Comparison of ENCODE assay signal across 9 mouse cellular contexts in the genomic region with DNA sequence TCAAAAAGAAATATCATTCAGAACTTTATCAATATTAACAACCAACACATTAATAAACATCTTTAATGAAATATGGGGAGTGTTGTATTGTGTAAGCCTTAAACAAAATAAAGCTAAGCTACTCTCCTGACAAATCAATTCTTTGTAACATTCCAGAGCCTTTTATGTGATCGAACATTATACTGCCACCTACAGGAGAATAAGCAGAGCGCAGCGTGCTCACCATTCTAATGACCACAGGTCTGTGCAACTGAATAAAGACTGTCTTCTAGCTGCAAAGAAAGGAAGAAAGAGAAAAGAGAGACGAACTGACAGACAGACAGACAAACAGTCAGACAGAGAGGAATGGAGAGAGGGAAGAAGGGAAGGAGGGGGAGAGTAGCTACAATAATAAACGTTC. TPM values are rescaled to one million over a fixed set of nuclear protein-coding genes. Genes with fewer than 3 reads are reported as not detected.
DNase-seq lines count a peak whose midpoint lies in the region; ATAC-seq and TF ChIP-seq lines count a peak whose summit lies in the region.
"Had no signal": no experiment of that assay in that cellular context is flagged by ENCODE, and none has a peak within 500 bp of the region (broad histone marks: within the 10 kb centered on the region; RNA-seq: fewer than 3 reads in every experiment).

No protein-coding gene starts in this region.

- DNase-seq in left cerebral cortex, adult 18-20 months (ENCODE audit: low spot score in 2 of 2) = peak; percentile 6 to 22
- no peak for DNase-seq in left cerebral cortex, adult 8-10 months (ENCODE audit: low spot score in 2 of 2)
- peak; percentile 62 for DNase-seq in ES-E14 (ENCODE audit: low read depth, low spot score)
- DNase-seq in adrenal gland, postnatal 25 days = peak; percentile 5
- peak; percentile 37 to 60 for DNase-seq in left cerebral cortex, postnatal 14 days (ENCODE audit: low spot score in 2 of 2)
- DNase-seq in natural killer cell, adult 2 months (ENCODE audit: low spot score in 2 of 2) = no peak

- peak; percentile 92 to 93 for ATAC-seq in hematopoietic stem cell, adult 5-6 weeks (replicated peaks in 1 of 2; ENCODE audit: insufficient read depth in 1 of 2, low FRiP score in 2 of 2, low TSS enrichment in 1 of 2, low read depth in 1 of 2, poor library complexity in 2 of 2, severe bottlenecking in 2 of 2)
- ATAC-seq in neural tube, embryonic 15.5 days (ENCODE audit: low FRiP score) = peak; percentile 59; the same call in 1 of the 2 replicates

- no peaks in the 10 kb centered on the region for H3K4me1 ChIP-seq in ES-E14 (ENCODE audit: control insufficient read depth in 2 of 2, insufficient read depth in 2 of 2, low read length in 2 of 2, poor library complexity in 1 of 2)
- no peaks in the 10 kb centered on the region for H3K4me1 ChIP-seq in neural tube, embryonic 15.5 days
- H3K4me1 ChIP-seq: heart, embryonic 13.5 days had no signal

- no peak overlapping the region for H3K9ac ChIP-seq in ES-E14 (ENCODE audit: insufficient read depth, low read depth, low read length, poor library complexity, severe bottlenecking)
- H3K9ac ChIP-seq in neural tube, embryonic 15.5 days (replicated peaks) = no peak overlapping the region
- H3K9ac ChIP-seq: heart, embryonic 13.5 days had no signal

- no peak overlapping the region for H3K4me2 ChIP-seq in neural tube, embryonic 15.5 days
- H3K4me2 ChIP-seq: heart, embryonic 13.5 days had no signal

- no peaks in the 10 kb centered on the region for H3K9me3 ChIP-seq in ES-E14 (ENCODE audit: control insufficient read depth, insufficient read depth, low read depth, low read length)
- H3K9me3 ChIP-seq in neural tube, embryonic 15.5 days (replicated peaks) = no peaks in the 10 kb centered on the region
- H3K9me3 ChIP-seq: heart, embryonic 13.5 days had no signal

- intact Hi-C loops in left cerebral cortex, postnatal 14 days (cut with DNase I) = no loop called here

- no peaks in the 10 kb centered on the region for H3K36me3 ChIP-seq in ES-E14 (ENCODE audit: control insufficient read depth, insufficient read depth, low read length, poor library complexity, severe bottlenecking)
- no peaks in the 10 kb centered on the region for H3K36me3 ChIP-seq in neural tube, embryonic 15.5 days
- H3K36me3 ChIP-seq: heart, embryonic 13.5 days had no signal

- in situ Hi-C loops in ES-E14 (cut with MboI; ENCODE audit: low sequenced_read_pairs in 2 of 2, unreplicated experiment in 2 of 2) = no loop called here

- no peak overlapping the region for H3K4me3 ChIP-seq in ES-E14 (ENCODE audit: insufficient read depth in 1 of 2, low read depth in 1 of 2, low read length in 2 of 2, poor library complexity in 1 of 2, severe bottlenecking in 1 of 2)
- H3K4me3 ChIP-seq in neural tube, embryonic 15.5 days (replicated peaks) = no peak overlapping the region
- H3K4me3 ChIP-seq: heart, embryonic 13.5 days had no signal

- no peak overlapping the region for H3K27ac ChIP-seq in ES-E14 (ENCODE audit: insufficient read depth, low read depth, low read length, poor library complexity, severe bottlenecking)
- no peak overlapping the region for H3K27ac ChIP-seq in neural tube, embryonic 15.5 days (replicated peaks)
- H3K27ac ChIP-seq: heart, embryonic 13.5 days had no signal

- 18% methylated on average over 5 of the region's 5 CpGs for WGBS in neural tube, embryonic 15.5 days

- no peaks in the 10 kb centered on the region for H3K27me3 ChIP-seq in neural tube, embryonic 15.5 days (replicated peaks)
- H3K27me3 ChIP-seq: heart, embryonic 13.5 days had no signal

TF ChIP-seq in ES-E14, 5 proteins besides CTCF, POLR2A, EP300 and RAD21:
- TF ChIP-seq MAFK (IDR thresholded peaks at IDR 0.05; ENCODE audit: insufficient read depth, low read depth, low read length) = no peak
- no peak for TF ChIP-seq HCFC1 (IDR thresholded peaks at IDR 0.05; ENCODE audit: borderline replicate concordance, insufficient read depth, low read length)
- TF ChIP-seq ZC3H11A (IDR thresholded peaks at IDR 0.05; ENCODE audit: borderline replicate concordance, low read depth, low read length) = no peak
- peak; percentile 27; the same call in 1 of the 2 replicates for TF ChIP-seq ZNF384 (IDR thresholded peaks at IDR 0.05; ENCODE audit: low read depth, low read length)

RNA-seq across cellular contexts. Expression of a gene that starts 27.1 kb away (rescaled TPM):
- total RNA-seq in left cerebral cortex, adult 18-20 months (2021) = under 1 TPM; 0.49 to 0.66 TPM
- 1 to 10 TPM in 2 of 4 experiments, under 1 TPM in 2; 0.46 to 2.1 (median 1.4) TPM for total RNA-seq in left cerebral cortex, adult 8-10 months (2022)
- 0.49 and 1.1 TPM in 2 replicates for total RNA-seq in ES-E14 (2012; rRNA removed)
- not detected in 2 replicates for total RNA-seq in adrenal gland, postnatal 25 days (2021)
- 5.0 and 7.6 TPM in 2 replicates for total RNA-seq in hematopoietic stem cell, adult 5-6 weeks (2017)
- total RNA-seq in left cerebral cortex, postnatal 14 days (2021) = under 1 TPM; 0.44 to 0.59 TPM
- polyA plus RNA-seq in neural tube, embryonic 15.5 days (2015; fragmentation: Nextera tagmentation; extraction: Ambion mirVana) = 0.12 and 0.49 TPM in 2 replicates
- polyA plus RNA-seq: heart, embryonic 13.5 days had no signal

RNA-seq across cellular contexts. Expression of a gene that starts 29.8 kb away (rescaled TPM):
- total RNA-seq in left cerebral cortex, adult 18-20 months (2021) = under 1 TPM in 1 of 2 experiments, not detected in 1; 0.23 TPM
- total RNA-seq in left cerebral cortex, adult 8-10 months (2022) = under 1 TPM in 3 of 4 experiments, not detected in 1; 0.07 to 0.84 (median 0.13) TPM
- total RNA-seq in ES-E14 (2012; rRNA removed) = 1.6 and 1.9 TPM in 2 replicates
- total RNA-seq in adrenal gland, postnatal 25 days (2021) = 0.09 and 1.00 TPM in 2 replicates
- total RNA-seq in hematopoietic stem cell, adult 5-6 weeks (2017) = 3.0 and 6.3 TPM in 2 replicates
- total RNA-seq in left cerebral cortex, postnatal 14 days (2021) = under 1 TPM in 1 of 2 experiments, not detected in 1; 0.42 TPM
- polyA plus RNA-seq in neural tube, embryonic 15.5 days (2015; fragmentation: Nextera tagmentation; extraction: Ambion mirVana) = 0.08 and 0.41 TPM in 2 replicates

RNA-seq across cellular contexts. Expression of a gene that starts 49.2 kb away (rescaled TPM):
- not detected for total RNA-seq in left cerebral cortex, adult 18-20 months (2021)
- total RNA-seq in left cerebral cortex, adult 8-10 months (2022) = not detected
- total RNA-seq in ES-E14 (2012; rRNA removed) = 0.79 and 1.1 TPM in 2 replicates
- not detected in 2 replicates for total RNA-seq in adrenal gland, postnatal 25 days (2021)
- total RNA-seq in hematopoietic stem cell, adult 5-6 weeks (2017) = not detected in 2 replicates
- not detected for total RNA-seq in left cerebral cortex, postnatal 14 days (2021)
- polyA plus RNA-seq in neural tube, embryonic 15.5 days (2015; fragmentation: Nextera tagmentation; extraction: Ambion mirVana) = not detected in 2 replicates
- polyA plus RNA-seq: heart, embryonic 13.5 days had no signal

RNA-seq across cellular contexts. Expression of a gene that starts 58.6 kb away (rescaled TPM):
- total RNA-seq in left cerebral cortex, adult 18-20 months (2021) = not detected
- total RNA-seq in left cerebral cortex, adult 8-10 months (2022) = not detected
- total RNA-seq in ES-E14 (2012; rRNA removed) = 0.37 and 0.62 TPM in 2 replicates
- total RNA-seq in adrenal gland, postnatal 25 days (2021) = 0.46 TPM in 1 of 2 replicates, not detected in the other
- total RNA-seq in hematopoietic stem cell, adult 5-6 weeks (2017) = 94.2 and 115 TPM in 2 replicates
- not detected for total RNA-seq in left cerebral cortex, postnatal 14 days (2021)
- polyA plus RNA-seq in neural tube, embryonic 15.5 days (2015; fragmentation: Nextera tagmentation; extraction: Ambion mirVana) = 34.6 TPM in 1 of 2 replicates, not detected in the other

Comparison
In these comparisons a context has a peak if more than half of its experiments do, and no peak if none do; other contexts are left out.
1. DNase-seq: peak in left cerebral cortex, adult 18-20 months (2 of 2), ES-E14 (single experiment), adrenal gland, postnatal 25 days (single experiment) and left cerebral cortex, postnatal 14 days (2 of 2); none in left cerebral cortex, adult 8-10 months (0 of 2) and natural killer cell, adult 2 months (0 of 2).